Mouse (Mus musculus) midbrain, embryonic 13.5 days (tissue): ENCODE results near the gene Cdhr1. TPM values are rescaled to one million over a fixed set of nuclear protein-coding genes. Genes with fewer than 3 reads are reported as not detected.
A peak's percentile ranks its signal among the peaks of the same experiment; 100 is the strongest.
"Not testable (repeated sequence)": the region's sequence is repeated elsewhere in the genome, so short reads cannot be mapped to it uniquely, and the experiment has no call there.

Experiments used
- ATAC-seq: fragments of 200-750 bp; cut with Nextera tagmentation; 2 replicates; pipeline ENCODE4 v1.8.0; 2017; ENCODE audit warnings: mild to moderate bottlenecking, moderate TSS enrichment, moderate library complexity
- H3K27ac ChIP-seq: fragments of 300-500 bp; sonication (generic); 2 replicates; pipeline ENCODE4 v1.5.1; 2015; ENCODE audit warnings: inconsistent platforms, mild to moderate bottlenecking, moderate library complexity
- H3K27me3 ChIP-seq: fragments of 300-500 bp; sonication (generic); 2 replicates; pipeline ENCODE4 v1.6.1; 2015; ENCODE audit warnings: mild to moderate bottlenecking, inconsistent platforms
- H3K36me3 ChIP-seq: fragments of 300-500 bp; sonication (generic); 2 replicates; pipeline ENCODE4 v1.6.1; 2015; ENCODE audit warnings: mild to moderate bottlenecking, inconsistent platforms
- H3K4me1 ChIP-seq: fragments of 300-500 bp; sonication (generic); replicated peaks from 2 replicates; pipeline ENCODE4 v1.6.1; 2015; ENCODE audit warnings: inconsistent platforms
- H3K4me2 ChIP-seq: fragments of 300-500 bp; sonication (generic); replicated peaks from 2 replicates; pipeline ENCODE4 v1.6.1; 2015; ENCODE audit warnings: moderate library complexity, mild to moderate bottlenecking, inconsistent platforms
- H3K4me3 ChIP-seq: fragments of 300-500 bp; sonication (generic); replicated peaks from 2 replicates; pipeline ENCODE4 v1.5.1; 2015; ENCODE audit warnings: mild to moderate bottlenecking, inconsistent platforms
- H3K9ac ChIP-seq: fragments of 300-500 bp; sonication (generic); replicated peaks from 2 replicates; pipeline ENCODE4 v1.6.1; 2015; ENCODE audit warnings: mild to moderate bottlenecking, inconsistent platforms
- H3K9me3 ChIP-seq: fragments of 300-500 bp; sonication (generic); 2 replicates; pipeline ENCODE4 v1.6.1; 2016; ENCODE audit warnings: mild to moderate bottlenecking, inconsistent platforms
- WGBS: fragments of 180-500 bp; shearing (Covaris S2); methylation state at CpG from one replicate; pipeline ENCODE4 v1.1.7; 2015; 5-methylcytosine and 5-hydroxymethylcytosine counted together
- polyA plus RNA-seq: library from polyadenylated mRNA; unstranded; fragments of >200 nt; fragmentation: Nextera tagmentation; extraction: Ambion mirVana; gene quantifications from 2 replicates; pipeline ENCODE4 v1.2.1, GENCODE M21; 2015

Gene Cdhr1
- polyA plus RNA-seq: 0.40 and 0.54 TPM in 2 replicates

DNA sequence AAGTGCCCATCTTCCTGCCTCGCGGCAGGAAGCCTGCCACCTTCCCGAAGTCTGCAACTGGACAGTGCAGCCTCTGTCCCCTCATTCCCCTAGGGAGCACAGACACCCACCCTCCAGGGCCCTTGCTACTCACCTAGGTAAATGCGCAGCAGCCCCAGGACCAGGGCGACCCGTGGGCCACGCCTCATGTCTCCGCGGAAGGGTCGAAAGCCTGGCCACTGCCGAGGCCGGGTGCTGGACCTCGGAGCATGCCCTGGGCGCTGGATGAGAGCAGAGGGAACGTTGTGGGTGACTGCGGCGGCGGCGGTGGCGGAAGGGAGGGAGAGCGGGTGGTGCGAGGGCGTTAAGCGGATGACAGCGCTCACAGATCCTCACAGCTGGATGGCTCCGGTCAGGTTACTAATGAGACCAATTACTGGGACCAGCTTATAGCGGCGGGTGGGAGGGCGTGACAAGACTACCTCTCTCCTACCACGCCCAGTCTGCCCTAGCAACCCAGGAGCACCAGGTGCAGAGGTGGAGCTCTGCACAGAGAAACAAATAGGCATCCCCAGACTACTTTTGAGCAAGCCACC lies at the start of gene Cdhr1:
Cdhr1 (minus strand) TSS at position 392 of the 575 bp plus-strand sequence.
- no peaks in the 10 kb centered on the region for H3K9me3 ChIP-seq
- H3K27me3 ChIP-seq: peaks cover 19% of the 10 kb centered on the region
- H3K27ac ChIP-seq: no peak within 1 kb of the TSS
- 1% methylated on average over 30 of the region's 30 CpGs for WGBS
- H3K9ac ChIP-seq: peak within 1 kb of the TSS; percentile 69
- H3K4me1 ChIP-seq: peaks cover 10% of the 10 kb centered on the region
- peak within 1 kb of the TSS; percentile 88 for H3K4me2 ChIP-seq
- H3K36me3 ChIP-seq: no peaks in the 10 kb centered on the region
- peak; percentile 91 for ATAC-seq
- peak within 1 kb of the TSS; percentile 51 for H3K4me3 ChIP-seq

DNA sequence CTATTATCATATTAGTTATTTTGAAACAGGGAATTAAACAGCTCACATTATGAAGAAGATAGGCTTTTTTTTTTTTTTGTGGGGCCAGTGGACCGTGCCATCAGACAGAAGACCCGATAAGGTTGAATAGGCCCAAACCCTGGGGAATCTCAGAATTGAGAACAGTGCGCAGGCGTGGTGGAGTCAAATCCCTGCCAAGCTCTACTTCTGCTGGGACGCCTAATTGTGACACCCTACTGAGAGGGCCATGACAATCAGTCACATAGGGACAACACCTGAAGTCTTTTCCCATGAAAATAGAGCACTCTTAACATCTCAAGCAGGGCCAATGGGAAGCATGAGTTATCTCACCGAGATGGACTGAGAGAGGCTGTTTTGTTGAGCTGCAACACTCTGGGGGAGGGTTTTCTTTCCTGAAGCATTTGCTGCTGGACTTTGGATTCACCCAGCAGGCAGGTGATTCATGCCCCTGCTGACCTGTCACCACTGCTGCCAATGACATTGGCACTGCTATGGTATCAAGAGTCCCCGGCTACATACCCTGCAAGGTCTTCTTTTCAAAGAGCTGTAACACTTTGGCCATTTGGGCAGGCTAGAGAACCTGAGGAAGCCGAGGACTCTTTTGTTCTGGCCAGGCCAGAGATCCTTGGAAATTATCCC lies 41.0 kb upstream of the Cdhr1 start:
- H3K9ac ChIP-seq: no peak overlapping the region
- no peak for ATAC-seq
- H3K4me3 ChIP-seq: no peak overlapping the region
- no peaks in the 10 kb centered on the region for H3K36me3 ChIP-seq
- H3K4me2 ChIP-seq: no peak overlapping the region
- no peak overlapping the region for H3K27ac ChIP-seq
- H3K9me3 ChIP-seq: no peaks in the 10 kb centered on the region
- 46% methylated on average over 8 of the region's 8 CpGs for WGBS
- H3K4me1 ChIP-seq: peaks cover 4% of the 10 kb centered on the region
- H3K27me3 ChIP-seq: no peaks in the 10 kb centered on the region

DNA sequence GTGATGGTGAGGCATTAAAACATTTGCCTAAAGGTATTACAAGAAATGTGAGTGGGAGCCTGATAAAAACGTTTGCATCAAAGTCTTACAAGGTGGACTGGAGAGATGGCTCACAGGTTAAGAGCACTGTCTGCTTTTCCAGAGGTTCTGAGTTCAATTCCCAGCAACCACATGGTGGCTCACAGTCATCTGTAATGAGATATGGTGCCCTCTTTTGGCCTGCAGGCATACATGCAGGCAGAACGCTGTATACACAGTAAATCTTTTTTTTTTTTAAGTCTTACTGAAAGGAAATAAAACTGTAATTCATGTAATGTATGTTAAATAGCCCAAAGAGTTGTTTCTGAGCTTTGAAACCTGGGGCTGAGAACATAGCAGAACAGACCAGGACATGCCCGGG lies 39.4 kb upstream of the Cdhr1 start:
- H3K27ac ChIP-seq, H3K27me3 ChIP-seq, H3K36me3 ChIP-seq, H3K9me3 ChIP-seq, H3K4me2 ChIP-seq, H3K9ac ChIP-seq, ATAC-seq, H3K4me3 ChIP-seq: not testable (repeated sequence)
- 75% methylated on average over 2 of the region's 3 CpGs for WGBS
- H3K4me1 ChIP-seq: peaks cover 11% of the 10 kb centered on the region

DNA sequence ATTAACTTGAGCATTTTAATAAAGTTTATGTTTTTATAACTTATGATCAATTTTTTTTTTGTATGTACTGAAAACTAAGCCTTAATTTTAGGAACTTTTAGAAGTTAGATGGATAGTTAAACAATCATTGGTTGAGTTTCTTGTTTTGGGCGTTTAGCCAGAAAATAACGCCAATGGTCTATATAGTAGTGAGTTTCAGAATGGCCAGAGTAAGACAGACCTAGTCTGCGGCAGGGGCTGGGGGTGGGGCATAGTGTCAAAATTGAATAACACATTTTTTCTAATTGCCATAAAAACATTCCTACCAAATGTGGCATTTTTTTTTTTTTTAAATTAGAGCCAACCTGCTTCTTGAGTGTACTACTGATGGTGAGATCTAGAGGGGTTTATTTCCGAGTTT lies 38.0 kb upstream of the Cdhr1 start:
- no peak overlapping the region for H3K9ac ChIP-seq
- ATAC-seq: no peak
- peaks cover 11% of the 10 kb centered on the region for H3K4me1 ChIP-seq
- 85% methylated on average over 4 of the region's 4 CpGs for WGBS
- no peak overlapping the region for H3K4me2 ChIP-seq
- peaks cover 13% of the 10 kb centered on the region for H3K36me3 ChIP-seq
- no peak overlapping the region for H3K27ac ChIP-seq
- H3K4me3 ChIP-seq: no peak overlapping the region
- no peaks in the 10 kb centered on the region for H3K27me3 ChIP-seq
- no peaks in the 10 kb centered on the region for H3K9me3 ChIP-seq

DNA sequence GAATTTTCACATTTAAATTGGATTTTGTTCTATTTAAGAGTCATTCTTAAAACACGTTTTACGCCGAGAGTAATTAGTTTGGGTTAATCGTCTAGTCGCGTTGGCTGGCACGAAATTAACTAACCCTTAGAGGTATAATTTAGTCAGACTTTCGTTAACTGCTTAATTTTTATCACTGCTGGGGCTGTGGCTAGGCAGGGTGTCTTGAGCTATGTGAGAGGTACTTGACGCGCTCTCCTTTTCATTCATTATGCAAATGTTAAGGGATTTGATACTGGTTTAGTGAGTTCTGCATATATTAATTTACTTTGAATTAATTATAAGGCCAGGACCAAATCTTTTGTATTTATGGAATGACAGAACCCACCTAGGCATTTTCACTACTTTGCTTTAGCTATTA lies 37.5 kb upstream of the Cdhr1 start:
- WGBS: under 1% methylated on average over 10 of the region's 10 CpGs
- peak; percentile 68 for ATAC-seq
- Histone ChIP-seq H3K4me3 (peak overlapping the region; percentile 95), H3K9ac (peak overlapping the region; percentile 29), H3K4me1 (peaks cover 11% of the 10 kb centered on the region), H3K27me3 (no peaks in the 10 kb centered on the region), H3K4me2 (peak overlapping the region; percentile 62), H3K36me3 (peaks cover 17% of the 10 kb centered on the region), H3K27ac (peak overlapping the region; percentile 22; the same call in 1 of the 2 replicates), H3K9me3 (no peaks in the 10 kb centered on the region)

DNA sequence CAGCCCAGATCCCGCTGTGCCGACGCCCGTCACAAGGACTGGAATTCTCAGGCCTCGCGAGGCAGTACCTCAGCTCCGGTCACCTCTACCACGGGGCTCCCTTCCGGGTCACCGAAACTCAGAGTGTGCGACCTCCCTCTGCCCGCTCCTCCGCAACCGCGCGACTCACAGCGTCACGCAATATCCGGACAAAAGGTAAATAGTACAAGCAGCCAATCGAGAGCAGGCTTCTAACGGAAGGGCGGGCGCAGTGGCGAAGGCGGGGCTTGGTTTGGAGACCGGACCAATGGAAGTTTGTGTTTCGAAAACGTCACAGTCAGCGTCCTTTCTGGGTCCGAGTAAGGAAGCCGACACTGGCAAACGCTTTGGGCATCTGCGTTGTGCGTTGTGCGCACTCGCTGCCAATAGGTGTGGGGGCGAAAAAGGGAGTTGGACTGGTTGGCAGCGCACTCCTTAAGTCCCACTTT lies 37.0 kb upstream of the Cdhr1 start, which contains the start of gene Ghitm:
Ghitm (minus strand) TSS at position 146 of the 467 bp plus-strand sequence.
- peak within 1 kb of the TSS; percentile 85 for H3K27ac ChIP-seq
- peak within 1 kb of the TSS; percentile 78 for H3K4me2 ChIP-seq
- peak; percentile 99 for ATAC-seq
- H3K9me3 ChIP-seq: no peaks in the 10 kb centered on the region
- H3K4me1 ChIP-seq: peaks cover 11% of the 10 kb centered on the region
- peak within 1 kb of the TSS; percentile 93 for H3K9ac ChIP-seq
- H3K36me3 ChIP-seq: peaks cover 21% of the 10 kb centered on the region
- H3K27me3 ChIP-seq: no peaks in the 10 kb centered on the region
- H3K4me3 ChIP-seq: peak within 1 kb of the TSS; percentile 95
- WGBS: under 1% methylated on average over 38 of the region's 38 CpGs

DNA sequence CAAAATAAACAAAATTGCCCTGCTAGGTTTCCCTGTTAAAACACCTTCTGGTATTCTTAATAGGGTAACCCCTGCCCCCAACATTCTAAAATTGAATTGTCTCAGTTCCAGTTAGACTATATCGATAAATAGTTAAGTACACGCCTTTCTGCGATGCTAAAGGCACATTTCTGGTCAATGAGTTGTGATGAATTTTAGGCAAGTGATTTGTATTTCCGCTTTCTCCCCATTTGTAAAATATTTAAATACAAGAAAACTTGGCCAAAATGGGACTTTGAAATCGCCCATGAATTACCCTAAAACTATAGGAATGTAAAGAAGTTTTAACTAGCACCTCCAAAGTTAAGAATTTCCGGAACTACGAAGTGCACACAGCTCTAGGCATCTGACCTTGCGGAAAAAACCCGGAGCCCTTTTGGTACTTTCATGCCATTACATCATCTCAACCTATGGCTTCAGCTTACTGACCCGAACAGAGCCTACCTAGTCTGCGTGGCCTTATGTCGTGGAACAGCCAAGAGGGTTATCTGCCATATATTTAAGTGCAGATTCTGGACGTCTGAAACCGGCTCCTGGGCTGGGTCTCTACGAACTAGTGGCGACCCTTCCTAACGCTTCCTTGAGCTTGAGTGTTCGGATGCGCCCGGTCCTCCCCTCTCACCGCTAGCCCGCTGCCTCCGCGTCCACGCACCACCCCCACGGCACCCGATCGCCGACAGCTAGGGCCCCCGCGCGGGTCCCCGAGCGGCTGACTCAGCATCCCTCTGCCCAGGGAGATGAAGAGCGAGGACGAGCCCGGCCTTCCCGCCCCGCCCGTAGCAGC lies 36.4 kb upstream of the Cdhr1 start:
- WGBS: 2% methylated on average over 40 of the region's 40 CpGs
- Histone ChIP-seq H3K4me3 (peak overlapping the region; percentile 95), H3K9ac (peak overlapping the region; percentile 93), H3K27me3 (no peaks in the 10 kb centered on the region), H3K4me1 (peaks cover 11% of the 10 kb centered on the region), H3K9me3 (no peaks in the 10 kb centered on the region), H3K36me3 (peaks cover 25% of the 10 kb centered on the region), H3K4me2 (peak overlapping the region; percentile 78), H3K27ac (peak overlapping the region; percentile 85)
- ATAC-seq: no peak

DNA sequence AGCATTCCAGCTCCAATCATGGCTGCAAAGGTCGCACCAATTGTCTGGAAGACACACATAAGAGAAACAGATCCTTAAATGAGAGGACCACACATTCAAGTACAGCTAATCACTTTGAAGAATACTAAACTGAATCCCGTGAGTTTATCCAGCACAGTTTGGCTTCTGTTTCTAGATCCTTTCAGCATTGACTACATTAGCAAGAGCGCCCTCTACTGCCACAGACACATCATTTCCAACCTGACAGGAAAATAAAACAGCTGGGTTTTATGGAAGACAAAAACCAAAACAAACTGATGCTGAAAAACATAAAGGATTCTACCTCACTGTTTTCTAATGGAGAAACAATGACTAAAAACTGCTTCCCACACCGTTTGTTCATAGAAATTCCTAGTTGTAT lies 29.5 kb upstream of the Cdhr1 start:
- Histone ChIP-seq H3K36me3 (peaks cover 78% of the 10 kb centered on the region), H3K4me1 (no peaks in the 10 kb centered on the region), H3K27me3 (no peaks in the 10 kb centered on the region), H3K4me3 (no peak overlapping the region), H3K9me3 (no peaks in the 10 kb centered on the region), H3K4me2 (no peak overlapping the region), H3K9ac (no peak overlapping the region), H3K27ac (no peak overlapping the region)
- ATAC-seq: no peak
- 45% methylated on average over 4 of the region's 4 CpGs for WGBS

DNA sequence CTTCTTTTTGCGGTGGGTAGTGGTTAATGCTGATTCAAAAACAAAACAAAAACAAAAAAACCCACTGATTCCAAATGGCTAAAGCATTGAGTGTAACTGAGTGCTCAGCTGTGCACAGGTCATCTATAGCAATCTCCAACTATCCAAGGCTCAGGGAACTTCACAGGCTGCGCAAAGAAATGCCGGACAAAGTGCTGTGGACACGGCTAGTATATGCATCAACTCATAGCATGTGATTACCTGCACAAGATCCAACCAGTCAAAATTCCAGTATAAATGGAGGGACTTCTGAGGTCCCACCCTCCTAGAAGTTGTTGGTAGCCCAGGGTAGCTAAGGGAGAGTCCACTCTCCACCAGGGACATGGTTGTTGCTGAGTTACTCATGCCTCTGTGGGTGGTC lies 21.1 kb upstream of the Cdhr1 start:
- H3K4me3 ChIP-seq: no peak overlapping the region
- H3K27ac ChIP-seq: no peak overlapping the region
- WGBS: 98% methylated on average over 4 of the region's 4 CpGs
- no peaks in the 10 kb centered on the region for H3K9me3 ChIP-seq
- H3K4me2 ChIP-seq: no peak overlapping the region
- no peaks in the 10 kb centered on the region for H3K27me3 ChIP-seq
- no peaks in the 10 kb centered on the region for H3K4me1 ChIP-seq
- ATAC-seq: peak; percentile 30; the same call in 1 of the 2 replicates
- H3K36me3 ChIP-seq: peaks cover 29% of the 10 kb centered on the region
- no peak overlapping the region for H3K9ac ChIP-seq

DNA sequence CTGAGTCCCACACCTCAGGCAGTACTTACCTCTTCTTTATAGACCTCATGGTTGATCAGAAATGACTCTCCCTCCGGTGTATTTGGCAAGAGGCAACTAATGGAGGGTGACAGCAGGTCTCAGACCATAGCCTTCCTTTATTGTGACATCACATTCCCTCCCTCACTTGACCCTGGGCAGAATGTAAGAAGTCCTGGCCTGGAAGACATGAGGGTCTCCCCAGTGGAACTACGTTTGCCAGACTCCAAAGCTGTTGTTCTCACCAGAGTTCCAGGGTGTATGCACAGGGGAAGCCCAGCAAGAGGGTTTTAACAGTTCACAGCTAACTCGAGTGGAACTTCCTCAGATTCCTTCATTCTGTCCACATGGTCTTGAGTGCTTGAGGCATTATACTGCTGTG lies 15.8 kb upstream of the Cdhr1 start, which contains the start of gene 2610528A11Rik:
2610528A11Rik (minus strand) TSS at position 101 of the 400 bp plus-strand sequence.
- no peak within 1 kb of the TSS for H3K4me2 ChIP-seq
- no peak for ATAC-seq
- no peak within 1 kb of the TSS for H3K27ac ChIP-seq
- 69% methylated on average over 3 of the region's 3 CpGs for WGBS
- no peak within 1 kb of the TSS for H3K4me3 ChIP-seq
- no peaks in the 10 kb centered on the region for H3K36me3 ChIP-seq
- H3K27me3 ChIP-seq: no peaks in the 10 kb centered on the region
- no peaks in the 10 kb centered on the region for H3K9me3 ChIP-seq
- H3K4me1 ChIP-seq: no peaks in the 10 kb centered on the region
- H3K9ac ChIP-seq: no peak within 1 kb of the TSS

DNA sequence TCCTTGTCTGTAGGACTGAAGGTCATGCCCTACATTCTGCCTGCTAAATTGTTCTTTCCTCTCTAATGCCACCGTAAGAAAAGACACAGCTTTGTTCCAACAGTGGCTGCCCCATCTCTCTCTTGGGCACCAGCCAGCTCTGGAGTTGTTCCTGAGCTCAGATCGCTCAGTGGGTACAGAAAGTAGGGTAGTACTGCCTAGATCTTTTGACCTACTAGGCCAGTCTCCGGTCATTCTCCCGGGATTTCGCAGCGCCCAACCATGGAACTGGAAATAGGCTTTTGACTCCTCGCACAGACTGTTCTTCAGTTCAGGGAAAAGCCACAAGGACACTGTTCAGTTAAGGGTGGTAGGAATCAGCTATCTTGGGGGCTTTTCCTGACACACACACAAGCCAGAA lies 14.8 kb upstream of the Cdhr1 start:
- Histone ChIP-seq H3K4me2 (no peak overlapping the region), H3K4me3 (no peak overlapping the region), H3K9ac (no peak overlapping the region), H3K4me1 (no peaks in the 10 kb centered on the region), H3K9me3 (no peaks in the 10 kb centered on the region), H3K36me3 (no peaks in the 10 kb centered on the region), H3K27me3 (no peaks in the 10 kb centered on the region), H3K27ac (no peak overlapping the region)
- no peak for ATAC-seq
- 93% methylated on average over 7 of the region's 7 CpGs for WGBS

DNA sequence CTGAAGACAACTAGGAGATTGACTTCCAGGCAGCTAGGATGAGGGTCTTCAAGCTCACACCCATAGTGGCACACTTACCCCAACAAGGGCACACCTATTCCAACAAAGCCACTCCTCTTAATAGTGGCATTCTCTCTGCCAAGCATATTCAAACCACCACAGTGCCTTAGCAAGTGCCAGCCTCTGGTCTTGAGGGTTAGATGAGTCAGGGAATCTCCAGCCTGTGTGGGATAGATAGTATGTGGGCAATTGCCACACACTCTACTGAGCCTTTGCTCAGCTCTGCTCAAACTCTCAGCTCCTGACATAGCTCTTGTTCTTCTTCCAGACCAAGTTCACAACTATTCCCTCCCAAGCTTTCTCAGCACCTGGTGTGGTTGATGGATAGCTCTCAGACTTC lies 13.2 kb upstream of the Cdhr1 start:
- H3K9me3 ChIP-seq: no peaks in the 10 kb centered on the region
- no peaks in the 10 kb centered on the region for H3K27me3 ChIP-seq
- no peak overlapping the region for H3K9ac ChIP-seq
- no peak overlapping the region for H3K4me3 ChIP-seq
- no peaks in the 10 kb centered on the region for H3K4me1 ChIP-seq
- H3K36me3 ChIP-seq: no peaks in the 10 kb centered on the region
- H3K27ac ChIP-seq: no peak overlapping the region
- no peak overlapping the region for H3K4me2 ChIP-seq
- no peak for ATAC-seq
